Mouse (Mus musculus) hindbrain, embryonic 10.5 days (tissue): ENCODE results near the gene Slc30a9. TPM values are rescaled to one million over a fixed set of nuclear protein-coding genes. Genes with fewer than 3 reads are reported as not detected.

Experiments used
- DNase-seq: peaks from one replicate; pipeline ENCODE4 v3.0.0-alpha.2; 2017; ENCODE audit warnings: low spot score
- H3K27ac ChIP-seq: fragments of 300-500 bp; sonication (generic); 2 replicates; pipeline ENCODE4 v1.5.1; 2016; ENCODE audit warnings: mild to moderate bottlenecking, moderate library complexity
- H3K27me3 ChIP-seq: fragments of 300-500 bp; sonication (generic); 2 replicates; pipeline ENCODE4 v1.6.1; 2016; ENCODE audit warnings: mild to moderate bottlenecking; ENCODE audit not compliant: poor library complexity, insufficient read depth, severe bottlenecking
- H3K36me3 ChIP-seq: fragments of 300-500 bp; sonication (generic); 2 replicates; pipeline ENCODE4 v1.6.1; 2016; ENCODE audit warnings: mild to moderate bottlenecking, moderate library complexity
- H3K4me1 ChIP-seq: fragments of 300-500 bp; sonication (generic); replicated peaks from 2 replicates; pipeline ENCODE4 v1.6.1; 2016; ENCODE audit warnings: mild to moderate bottlenecking
- H3K4me3 ChIP-seq: fragments of 300-500 bp; sonication (generic); 2 replicates; pipeline ENCODE4 v1.5.1; 2016; ENCODE audit warnings: mild to moderate bottlenecking, moderate library complexity
- H3K9me3 ChIP-seq: fragments of 300-500 bp; sonication (generic); 2 replicates; pipeline ENCODE4 v1.6.1; 2016; ENCODE audit warnings: mild to moderate bottlenecking, moderate library complexity
- WGBS: fragments of 180-500 bp; shearing (Covaris S2); methylation state at CpG from one replicate; pipeline ENCODE4 v1.1.7; 2016; 5-methylcytosine and 5-hydroxymethylcytosine counted together
- polyA plus RNA-seq: library from polyadenylated mRNA; unstranded; fragments of >200 nt; fragmentation: Nextera tagmentation; extraction: Ambion mirVana; gene quantifications from 2 replicates; pipeline ENCODE4 v1.2.1, GENCODE M21; 2016

The Slc30a9 gene
- polyA plus RNA-seq, 1 experiment from 2014 or later: 106 TPM

DNA sequence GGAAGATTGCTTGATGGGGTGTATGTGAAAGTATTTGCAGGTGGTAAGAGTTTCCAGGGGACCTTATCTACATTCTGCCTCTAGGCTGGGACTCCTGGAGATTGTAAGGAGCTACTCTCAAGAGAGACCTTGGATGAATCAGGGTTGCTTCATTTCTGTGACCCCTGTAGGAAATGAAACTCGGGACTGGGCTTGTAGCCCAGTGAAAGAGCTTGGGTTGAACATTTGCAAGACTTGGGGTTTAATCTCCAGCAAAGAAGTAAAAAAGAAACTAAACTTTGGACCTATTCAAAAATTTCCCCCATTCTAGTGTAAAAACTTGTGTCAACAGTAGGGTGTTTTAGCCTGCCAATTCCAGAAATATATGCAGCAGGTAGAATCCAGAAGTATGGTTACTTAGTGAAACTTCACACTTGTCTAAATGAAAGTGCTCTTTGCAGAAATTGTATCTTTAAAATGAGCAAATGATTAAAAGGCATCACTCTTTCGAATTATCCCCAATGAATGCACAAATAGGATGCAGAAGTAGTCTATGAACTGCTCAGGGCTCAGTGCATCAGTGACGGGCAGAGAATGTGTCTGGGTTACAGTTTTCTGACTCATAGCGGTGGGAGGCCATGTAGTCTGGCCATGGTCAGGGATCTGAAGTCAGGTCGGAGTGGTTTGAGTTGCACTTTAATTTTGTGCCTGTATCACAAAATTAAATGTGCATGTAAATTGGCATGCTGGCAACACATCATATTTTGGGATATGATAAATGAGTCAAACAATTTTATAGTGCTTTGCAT lies 9.5 kb upstream of the Slc30a9 start:
- Histone ChIP-seq H3K27me3 (no peaks in the 10 kb centered on the region), H3K27ac (no peak overlapping the region), H3K9me3 (no peaks in the 10 kb centered on the region), H3K4me1 (no peaks in the 10 kb centered on the region), H3K4me3 (no peak overlapping the region), H3K36me3 (peaks cover 21% of the 10 kb centered on the region)
- 90% methylated on average over 5 of the region's 5 CpGs for WGBS
- DNase-seq: no peak

DNA sequence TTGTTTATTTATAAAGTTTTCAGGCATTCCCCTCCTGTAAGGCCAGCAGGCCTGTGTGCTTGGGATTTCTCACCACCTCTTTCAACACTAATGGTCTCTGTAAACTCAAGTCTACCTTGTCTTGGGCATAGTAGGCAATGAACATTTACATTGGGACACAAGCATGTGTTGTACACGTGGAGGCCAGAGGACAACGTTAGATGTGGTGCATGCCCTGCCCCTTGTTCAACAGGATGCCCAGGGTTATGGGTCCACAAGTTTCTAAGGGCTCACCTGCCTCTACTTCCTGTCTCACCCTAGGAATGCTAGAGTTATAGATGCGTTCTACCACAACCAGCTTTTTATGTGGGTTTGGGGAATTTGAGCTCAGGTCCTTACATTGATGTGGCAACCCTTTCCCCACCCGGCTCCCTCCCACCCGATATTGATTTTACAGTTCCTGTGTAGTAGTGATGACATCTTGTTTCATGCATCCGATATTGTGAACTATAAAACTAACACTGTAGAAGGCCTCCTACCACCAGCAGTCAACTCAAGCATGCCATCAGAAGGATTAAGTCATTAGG lies 6.8 kb upstream of the Slc30a9 start:
- H3K27ac ChIP-seq: no peak overlapping the region
- H3K36me3 ChIP-seq: peaks cover 11% of the 10 kb centered on the region
- no peaks in the 10 kb centered on the region for H3K27me3 ChIP-seq
- 90% methylated on average over 6 of the region's 6 CpGs for WGBS
- H3K9me3 ChIP-seq: no peaks in the 10 kb centered on the region
- no peak overlapping the region for H3K4me3 ChIP-seq
- no peak for DNase-seq
- H3K4me1 ChIP-seq: no peaks in the 10 kb centered on the region

DNA sequence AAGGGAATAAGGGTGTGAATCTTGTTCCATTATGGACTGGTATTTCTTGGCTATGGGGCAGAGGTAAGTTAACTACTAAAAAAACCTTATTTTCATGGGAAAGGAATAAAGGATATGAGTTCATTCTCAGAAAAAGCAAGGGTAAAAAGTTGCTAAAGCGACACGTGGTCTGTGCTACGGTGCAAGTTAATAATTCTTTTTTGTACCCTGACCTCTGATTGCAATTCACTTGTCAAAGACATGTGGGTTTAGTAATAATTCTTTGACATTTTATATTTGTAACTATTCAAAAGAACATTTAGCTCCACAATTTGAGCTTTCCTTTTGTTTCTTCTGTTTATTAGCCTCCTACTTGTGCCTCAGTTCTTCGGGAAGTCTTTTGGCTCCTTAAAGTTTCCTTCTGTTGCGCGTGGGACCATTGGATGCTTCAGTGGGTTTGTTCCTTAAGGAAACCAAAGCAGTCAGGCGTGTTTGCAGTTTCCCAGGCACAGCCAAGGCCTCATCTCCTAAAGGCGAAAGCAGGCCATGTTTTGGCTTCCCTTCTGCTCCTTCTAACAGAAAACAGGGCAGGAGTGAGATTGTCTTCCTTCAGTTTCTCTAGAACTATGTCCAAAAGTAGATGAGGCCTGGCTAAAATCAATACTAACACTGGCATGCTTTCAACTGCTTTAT lies 5.7 kb upstream of the Slc30a9 start:
- WGBS: 94% methylated on average over 8 of the region's 8 CpGs
- H3K9me3 ChIP-seq: no peaks in the 10 kb centered on the region
- H3K27ac ChIP-seq: no peak overlapping the region
- no peak overlapping the region for H3K4me3 ChIP-seq
- no peaks in the 10 kb centered on the region for H3K27me3 ChIP-seq
- no peak for DNase-seq
- peaks cover under 1% of the 10 kb centered on the region; the same call in 1 of the 2 replicates for H3K4me1 ChIP-seq
- H3K36me3 ChIP-seq: 0 out of 2 replicates have a peak, but pooled peaks cover 6% of the 10 kb centered on the region

DNA sequence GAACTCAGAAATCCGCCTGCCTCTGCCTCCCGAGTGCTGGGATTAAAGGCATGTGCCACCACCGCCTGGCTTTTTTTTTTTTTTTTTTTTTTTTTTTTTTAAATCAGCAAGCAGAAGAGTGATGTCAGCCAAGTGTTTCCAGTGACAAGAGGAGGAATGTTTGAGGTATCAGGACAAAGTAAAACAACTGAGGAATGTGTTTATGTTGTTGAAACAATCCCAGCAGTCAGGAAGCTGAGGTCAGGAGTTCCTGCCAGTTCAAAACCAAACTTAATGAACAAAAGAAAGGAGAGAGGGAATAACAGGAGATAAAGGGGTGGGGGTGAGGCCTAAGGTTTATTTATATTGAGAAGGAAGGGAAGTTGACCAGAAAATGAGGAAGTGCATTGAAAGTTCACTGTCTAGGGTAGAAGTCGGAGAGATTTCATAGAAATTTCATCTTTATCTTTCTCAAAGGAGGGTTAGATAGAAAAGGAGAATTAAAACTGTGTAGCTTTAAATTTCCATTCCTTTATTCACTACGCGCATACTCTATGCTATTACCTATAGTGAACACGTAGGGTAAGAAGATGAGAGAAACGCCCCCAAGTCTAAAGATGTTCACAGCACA lies 4.9 kb upstream of the Slc30a9 start:
- WGBS: 89% methylated on average over 7 of the region's 8 CpGs
- no peak overlapping the region for H3K27ac ChIP-seq
- DNase-seq: no peak
- H3K27me3 ChIP-seq: no peaks in the 10 kb centered on the region
- H3K4me1 ChIP-seq: peaks cover 3% of the 10 kb centered on the region; the same call in 1 of the 2 replicates
- 0 out of 2 replicates have a peak, but pooled peaks cover 6% of the 10 kb centered on the region for H3K36me3 ChIP-seq
- H3K9me3 ChIP-seq: no peaks in the 10 kb centered on the region
- no peak overlapping the region for H3K4me3 ChIP-seq

DNA sequence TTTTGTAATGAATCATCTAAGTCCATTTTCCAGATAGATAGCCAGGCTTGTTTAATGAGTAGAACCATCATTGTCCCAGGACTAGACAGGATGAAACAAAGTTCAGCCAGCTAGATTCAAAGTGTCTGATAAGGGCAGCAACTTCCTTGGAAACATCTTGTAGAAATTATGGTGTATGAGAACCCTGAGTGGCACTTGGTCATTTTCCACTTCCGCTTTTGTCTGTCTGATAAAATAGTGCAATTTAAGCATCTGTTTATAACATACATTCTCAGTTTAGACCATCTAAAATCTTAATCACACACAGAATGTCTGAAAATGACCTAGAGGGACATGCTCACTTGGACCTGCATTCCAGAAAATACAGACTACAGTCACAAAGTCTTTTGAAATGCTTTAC lies 2.9 kb upstream of the Slc30a9 start:
- WGBS: 95% methylated on average over 1 of the region's 1 CpGs
- H3K4me1 ChIP-seq: peaks cover 17% of the 10 kb centered on the region
- DNase-seq: no peak
- no peaks in the 10 kb centered on the region for H3K27me3 ChIP-seq
- no peak overlapping the region for H3K27ac ChIP-seq
- H3K9me3 ChIP-seq: no peaks in the 10 kb centered on the region
- H3K4me3 ChIP-seq: no peak overlapping the region
- 0 out of 2 replicates have a peak, but pooled peaks cover 6% of the 10 kb centered on the region for H3K36me3 ChIP-seq

DNA sequence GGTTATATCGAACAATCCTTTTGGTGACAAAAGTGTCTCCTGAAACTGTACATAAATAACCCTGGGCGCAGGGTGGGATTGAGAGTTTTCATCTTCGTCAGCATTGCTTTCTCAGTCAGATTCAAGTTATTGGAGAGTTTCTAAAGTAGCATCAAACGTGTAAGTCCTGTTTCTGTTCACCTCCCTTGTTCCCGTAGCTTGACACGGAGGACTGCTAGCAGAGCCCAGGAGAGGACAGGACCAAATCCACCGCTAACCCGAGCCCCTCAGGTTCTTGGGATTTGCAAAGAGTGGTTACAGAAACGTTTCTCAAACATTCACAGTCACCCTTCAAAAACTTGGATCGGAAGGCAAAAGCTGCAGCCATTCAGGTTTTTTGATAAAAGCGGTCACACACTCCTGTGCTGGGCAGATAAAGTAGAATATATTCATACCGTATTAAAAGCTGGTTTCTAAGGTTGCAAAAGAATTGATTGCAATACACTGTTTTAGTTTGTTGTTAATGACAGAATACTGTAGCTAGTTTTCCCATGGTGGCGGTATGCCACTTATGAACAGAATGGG lies 986 bp downstream of the Slc30a9 start:
- no peak for DNase-seq
- H3K4me1 ChIP-seq: peaks cover 17% of the 10 kb centered on the region
- H3K9me3 ChIP-seq: no peaks in the 10 kb centered on the region
- H3K36me3 ChIP-seq: peaks cover 13% of the 10 kb centered on the region; the same call in 1 of the 2 replicates
- 37% methylated on average over 13 of the region's 13 CpGs for WGBS
- peak overlapping the region; percentile 95 for H3K4me3 ChIP-seq
- no peaks in the 10 kb centered on the region for H3K27me3 ChIP-seq
- H3K27ac ChIP-seq: peak overlapping the region; percentile 96

DNA sequence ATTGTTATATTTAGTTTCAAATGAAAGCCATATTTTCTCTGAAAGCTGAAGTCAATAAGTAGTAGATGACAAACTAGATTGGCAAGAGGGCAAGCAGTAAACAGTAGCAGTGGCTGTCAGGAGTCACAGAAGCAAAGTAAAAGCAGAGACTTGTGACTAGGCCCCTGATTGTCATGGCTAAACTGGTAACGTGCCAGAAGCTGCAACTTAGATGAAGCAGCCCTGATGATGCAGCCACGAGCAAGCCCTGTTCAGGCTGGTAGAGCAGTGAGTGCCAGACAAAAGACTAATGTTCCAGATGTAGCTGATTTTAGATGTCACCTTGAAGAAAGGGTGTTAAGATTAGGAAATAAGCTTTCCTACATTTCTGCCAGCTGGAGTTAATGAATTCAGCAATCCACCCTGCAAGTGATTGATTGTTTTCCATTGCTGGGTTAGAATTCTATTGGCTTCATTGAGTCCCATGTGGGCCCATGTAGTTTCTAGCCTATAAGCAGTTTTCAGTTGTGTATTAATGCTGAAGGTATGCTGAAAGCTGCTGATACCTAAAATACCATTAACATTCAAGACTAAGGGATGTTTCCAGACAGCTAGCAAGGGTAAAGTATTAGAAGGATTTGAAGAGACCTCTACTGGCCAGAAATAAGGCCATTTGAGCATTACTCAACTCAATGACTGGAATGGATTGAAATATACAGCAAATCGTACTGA lies 5.2 kb downstream of the Slc30a9 start:
- Histone ChIP-seq H3K27me3 (no peaks in the 10 kb centered on the region), H3K4me1 (peaks cover 15% of the 10 kb centered on the region), H3K9me3 (no peaks in the 10 kb centered on the region), H3K27ac (no peak overlapping the region), H3K36me3 (peaks cover 24% of the 10 kb centered on the region), H3K4me3 (no peak overlapping the region)
- no peak for DNase-seq
- WGBS: 83% methylated on average over 3 of the region's 3 CpGs

DNA sequence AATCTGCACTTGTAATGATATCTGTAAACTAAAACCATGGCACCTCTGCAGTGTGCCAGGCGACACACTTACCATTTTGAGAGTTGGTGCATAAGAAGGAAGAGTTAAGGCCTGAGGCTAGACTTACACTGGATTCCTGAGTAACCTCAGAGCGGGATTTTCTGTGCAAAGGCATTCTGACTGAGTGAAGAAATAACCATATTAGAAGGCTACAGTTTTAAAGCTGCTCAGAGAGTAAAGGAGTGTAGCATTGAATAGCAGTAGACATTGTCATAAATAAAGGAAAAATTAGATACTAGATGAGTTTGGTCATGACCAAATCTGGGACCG lies 5.7 kb downstream of the Slc30a9 start:
- Histone ChIP-seq H3K27me3 (no peaks in the 10 kb centered on the region), H3K36me3 (peaks cover 29% of the 10 kb centered on the region), H3K27ac (no peak overlapping the region), H3K4me1 (peaks cover 13% of the 10 kb centered on the region), H3K9me3 (no peaks in the 10 kb centered on the region), H3K4me3 (no peak overlapping the region)
- DNase-seq: no peak
- WGBS: 90% methylated on average over 3 of the region's 3 CpGs

DNA sequence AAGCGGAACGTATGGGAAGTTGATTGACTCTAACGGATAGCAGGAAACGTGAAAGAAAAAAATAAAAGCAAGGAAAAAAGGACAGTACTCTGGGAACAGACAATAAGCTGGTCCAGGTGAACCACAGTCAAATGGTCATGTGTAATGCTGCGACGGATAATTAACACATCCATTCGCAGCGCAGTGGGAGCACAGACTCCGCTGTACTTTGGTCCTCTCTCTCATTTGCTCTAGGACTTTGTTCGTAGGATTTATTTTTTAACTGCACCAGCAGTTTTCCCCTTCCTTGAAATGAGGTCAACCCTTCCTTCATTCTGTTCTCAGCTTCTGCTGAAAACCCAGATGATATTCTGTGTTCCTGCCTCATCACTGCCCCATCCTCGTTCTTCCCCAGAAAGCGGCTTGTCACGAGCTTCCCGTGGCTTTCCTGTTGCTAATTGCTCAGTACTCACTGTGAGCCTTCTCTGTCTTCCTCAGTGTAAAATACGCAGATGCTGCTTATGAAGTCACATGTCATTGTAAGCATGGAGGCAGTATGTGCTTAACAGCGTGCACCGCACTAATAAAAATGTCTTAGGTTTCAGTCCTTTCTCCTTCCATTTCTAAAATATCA lies 15.0 kb downstream of the Slc30a9 start:
- H3K36me3 ChIP-seq: peaks cover 47% of the 10 kb centered on the region
- WGBS: 91% methylated on average over 17 of the region's 17 CpGs
- no peak overlapping the region for H3K27ac ChIP-seq
- H3K9me3 ChIP-seq: 0 out of 2 replicates have a peak, but pooled peaks cover 4% of the 10 kb centered on the region
- no peaks in the 10 kb centered on the region for H3K4me1 ChIP-seq
- DNase-seq: no peak
- no peaks in the 10 kb centered on the region for H3K27me3 ChIP-seq
- H3K4me3 ChIP-seq: no peak overlapping the region

DNA sequence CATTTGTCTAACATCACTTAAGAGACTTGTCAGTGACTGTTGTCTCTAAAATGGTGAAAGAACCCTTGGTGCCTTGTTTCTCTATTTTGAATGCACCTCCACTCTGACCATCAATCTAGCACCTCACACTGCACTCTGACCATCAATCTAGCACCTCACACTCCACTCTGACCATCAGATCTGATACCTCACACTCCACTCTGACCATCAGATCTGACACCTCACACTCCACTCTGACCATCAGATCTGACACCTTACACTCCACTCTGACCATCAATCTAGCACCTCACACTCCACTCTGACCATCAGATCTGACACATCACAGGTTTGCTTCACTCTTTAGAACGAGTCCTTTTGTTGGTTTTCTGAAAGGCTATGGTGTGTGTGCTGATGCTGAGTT lies 17.3 kb downstream of the Slc30a9 start:
- Histone ChIP-seq H3K27me3 (no peaks in the 10 kb centered on the region), H3K4me1 (no peaks in the 10 kb centered on the region), H3K4me3 (no peak overlapping the region), H3K27ac (no peak overlapping the region), H3K9me3 (no peaks in the 10 kb centered on the region), H3K36me3 (peaks cover 44% of the 10 kb centered on the region)
- DNase-seq: no peak
- 84% methylated on average over 1 of the region's 1 CpGs for WGBS

DNA sequence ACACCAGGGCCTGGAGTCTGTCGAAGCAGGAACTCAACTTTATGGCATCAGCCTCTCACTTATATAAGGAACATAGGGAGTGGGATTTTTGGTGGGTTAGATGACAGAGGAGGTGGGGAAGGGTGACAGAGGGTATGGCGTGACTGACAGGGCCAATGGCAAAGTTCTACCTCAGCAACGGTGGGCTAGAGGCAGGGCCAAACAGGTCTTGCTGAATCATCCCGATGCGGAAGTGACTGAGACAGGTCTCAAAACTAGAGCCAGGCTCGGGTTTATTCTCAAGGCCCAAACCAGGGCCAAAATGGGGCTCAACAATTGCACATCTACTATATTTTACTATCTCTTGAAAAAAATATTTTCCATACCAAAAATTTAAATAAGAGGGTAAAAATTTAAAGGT lies 34.1 kb downstream of the Slc30a9 start:
- H3K36me3 ChIP-seq: peaks cover 82% of the 10 kb centered on the region

DNA sequence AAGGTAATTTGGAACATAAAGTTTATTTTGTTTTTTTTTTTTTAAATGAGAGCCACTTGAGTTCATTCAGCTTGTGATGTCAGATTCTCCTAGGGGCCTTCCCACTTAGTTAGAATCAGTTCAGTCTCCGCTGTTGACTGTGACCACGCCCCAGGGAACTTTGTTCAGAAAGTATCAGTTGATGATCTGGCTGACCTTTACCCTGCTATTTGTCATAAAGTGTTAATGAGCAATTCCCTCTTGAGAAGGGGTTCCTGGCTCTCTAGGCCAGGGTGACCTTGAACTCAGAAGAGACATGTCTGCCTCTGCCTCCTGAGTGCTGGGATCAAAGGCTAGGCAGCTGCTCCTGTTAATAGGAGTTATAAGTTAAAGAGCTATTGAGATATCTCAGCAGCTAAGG lies 40.3 kb downstream of the Slc30a9 start:
- Histone ChIP-seq H3K36me3 (peaks cover 97% of the 10 kb centered on the region), H3K4me3 (no peak overlapping the region), H3K27ac (no peak overlapping the region), H3K27me3 (no peaks in the 10 kb centered on the region), H3K4me1 (no peaks in the 10 kb centered on the region), H3K9me3 (no peaks in the 10 kb centered on the region)
- WGBS: 91% methylated on average over 2 of the region's 2 CpGs
- no peak for DNase-seq

More for the DNA sequence above, 34.1 kb downstream of the Slc30a9 start:
- no peak overlapping the region for H3K27ac ChIP-seq
- no peak for DNase-seq
- H3K4me3 ChIP-seq: no peak overlapping the region
- H3K9me3 ChIP-seq: no peaks in the 10 kb centered on the region
- 89% methylated on average over 6 of the region's 6 CpGs for WGBS
- H3K27me3 ChIP-seq: no peaks in the 10 kb centered on the region
- H3K4me1 ChIP-seq: no peaks in the 10 kb centered on the region
